Mouse (Mus musculus) adrenal gland, postnatal 25 days (tissue): ENCODE measurements around the gene Rnaset2a. TPM values are rescaled to one million over a fixed set of nuclear protein-coding genes. Genes with fewer than 3 reads are reported as not detected.
"Not testable (repeated sequence)": the region's sequence is repeated elsewhere in the genome, so short reads cannot be mapped to it uniquely, and the experiment has no call there.

ENCODE experiments used
- DNase-seq: peaks from one replicate; pipeline ENCODE4 v3.0.0; 2021; ENCODE audit warnings: mixed read lengths
- total RNA-seq: library from RNA; stranded (reverse); gene quantifications from 2 replicates; pipeline ENCODE4 v1.2.3, GENCODE M21; 2021

Rnaset2a gene
- total RNA-seq, 1 experiment from 2014 or later: 69.7 TPM

DNA sequence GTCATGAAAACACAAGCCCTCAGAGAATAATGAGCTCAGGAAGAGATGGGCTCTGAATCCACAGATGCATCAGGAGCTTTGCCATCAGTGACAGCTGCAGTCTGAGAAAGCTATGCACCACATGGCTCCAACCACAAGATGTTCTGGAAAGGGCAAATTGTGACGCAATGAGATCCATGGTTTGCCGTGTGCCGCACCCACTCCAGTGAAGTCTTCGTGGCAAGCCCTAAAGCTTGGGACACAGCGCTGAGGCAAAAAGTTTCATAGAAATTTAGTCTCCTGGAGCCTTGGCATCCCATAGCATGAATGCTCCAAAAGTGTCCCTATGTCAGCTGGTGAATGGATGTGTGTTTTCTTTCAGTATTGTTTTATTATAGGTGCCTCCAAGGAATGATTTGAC, 9.8 kb downstream of the Rnaset2a start:
- not testable (repeated sequence) for DNase-seq

DNA sequence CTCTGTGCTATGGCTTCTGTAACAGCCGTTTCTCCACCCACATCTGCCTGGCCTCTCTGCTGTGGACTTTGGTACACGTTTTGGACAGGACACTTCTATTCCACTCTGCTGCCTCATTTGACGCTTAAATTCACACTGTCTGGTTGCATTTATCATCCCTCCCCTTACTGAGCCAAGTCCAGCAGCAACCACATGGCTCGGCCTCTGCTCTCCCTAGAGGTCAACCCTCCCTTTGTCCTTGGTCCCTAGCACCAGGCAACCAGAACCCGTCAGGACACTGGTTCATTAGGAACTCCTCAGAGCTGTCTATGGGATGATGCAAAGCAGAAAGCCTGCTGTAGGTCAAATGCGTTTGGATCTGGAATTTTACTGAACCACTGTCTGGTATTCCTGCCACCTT, 17.0 kb downstream of the Rnaset2a start:
- not testable (repeated sequence) for DNase-seq

GRCm38 (mm10) chr17:8129578-8129977, 18.3 kb downstream of the Rnaset2a start:
- DNase-seq: not testable (repeated sequence)

DNA sequence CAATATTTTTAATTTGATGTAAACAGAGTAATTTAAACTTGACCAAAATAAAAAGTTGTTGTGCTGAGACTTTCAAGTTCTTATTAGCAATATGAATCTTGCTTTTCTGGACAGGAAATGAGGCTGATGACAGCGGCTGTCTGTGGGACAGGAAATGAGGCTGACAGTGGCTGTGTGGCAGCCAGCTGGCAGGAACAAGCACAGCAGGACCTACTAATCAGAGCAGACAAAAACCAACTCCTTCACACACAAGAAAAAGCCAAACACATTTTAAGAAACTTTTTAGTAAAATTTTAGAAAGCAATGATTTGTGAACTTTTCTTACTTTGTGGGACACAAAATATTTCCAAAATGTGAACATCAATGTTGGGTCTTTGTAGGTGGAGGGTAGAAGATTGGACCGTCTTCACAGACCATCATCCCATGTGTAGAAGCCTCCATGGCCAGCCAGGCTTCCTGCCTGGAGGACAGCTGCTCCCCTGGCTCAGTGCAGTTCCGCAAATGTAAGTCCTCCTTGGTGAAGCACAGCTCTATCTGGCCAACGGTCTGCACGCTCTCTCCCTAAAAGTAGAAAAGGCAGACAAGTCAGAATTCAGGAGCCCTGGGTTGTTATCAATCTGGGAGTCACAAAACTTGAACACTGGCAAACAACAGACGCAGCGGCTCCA, 19.4 kb downstream of the Rnaset2a start:
- not testable (repeated sequence) for DNase-seq

GRCm38 (mm10) chr17:8124586-8124985, 23.3 kb downstream of the Rnaset2a start:
- not testable (repeated sequence) for DNase-seq

- DNase-seq: not testable (repeated sequence)
These were observed 24.9 kb downstream of the Rnaset2a start for GRCm38 (mm10) chr17:8122974-8123373.

DNA sequence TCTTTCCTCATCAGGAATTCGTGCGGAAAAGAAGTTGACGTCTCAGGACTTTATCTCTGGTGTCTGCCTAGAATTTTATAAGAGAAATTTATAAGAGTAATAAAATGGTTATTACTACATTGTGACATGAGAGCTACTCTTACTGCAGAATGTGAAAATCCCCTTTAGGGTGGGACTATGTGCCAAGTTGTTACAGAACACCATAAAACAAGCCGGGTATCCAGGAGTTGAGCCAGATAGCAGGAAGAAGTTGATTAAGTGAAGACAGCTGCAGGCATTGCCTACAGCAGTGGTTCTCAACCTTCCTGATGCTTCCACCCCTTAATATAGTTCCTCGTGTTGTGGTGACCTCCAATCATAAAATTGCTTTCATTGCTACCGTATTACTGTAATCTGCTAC, 31.0 kb downstream of the Rnaset2a start:
- DNase-seq: not testable (repeated sequence)

DNA sequence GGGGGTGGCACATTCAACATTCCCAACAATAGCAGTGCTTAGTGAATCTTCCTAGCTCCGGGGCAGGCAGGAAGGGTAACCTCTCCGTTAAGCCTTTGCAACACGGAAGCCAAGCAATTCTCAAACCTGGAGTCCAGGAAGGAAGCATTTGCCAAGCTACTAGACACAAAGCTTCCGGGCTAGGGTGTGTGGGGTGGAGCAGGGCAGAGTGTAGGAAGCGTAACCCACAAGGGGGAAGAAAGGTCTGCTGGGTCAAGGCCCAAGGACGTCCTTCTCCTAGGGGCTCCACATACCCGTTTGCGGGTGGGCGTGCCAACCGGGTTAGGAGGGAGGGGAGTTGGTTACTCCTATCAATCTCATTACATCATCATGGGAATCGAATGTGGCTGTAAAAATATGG, 31.5 kb downstream of the Rnaset2a start:
- DNase-seq: not testable (repeated sequence)

DNA sequence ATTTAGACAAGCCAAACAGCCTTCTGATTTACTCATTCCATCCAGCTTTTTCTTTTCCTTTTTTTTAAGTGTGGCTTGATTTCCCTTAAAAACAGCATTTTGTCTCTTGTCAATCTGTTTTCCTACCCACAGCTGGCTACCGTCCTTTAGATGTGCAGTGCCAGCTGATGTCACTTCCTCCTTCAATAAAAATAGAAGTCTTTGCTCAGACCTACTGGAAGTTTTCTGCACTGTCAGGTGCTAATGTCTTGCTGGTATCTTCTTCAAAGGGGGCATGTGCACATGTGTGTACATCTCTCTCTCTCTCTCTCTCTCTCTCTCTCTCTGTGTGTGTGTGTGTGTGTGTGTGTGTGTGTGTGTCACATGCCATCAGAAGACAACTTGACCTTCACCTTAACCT, 35.7 kb downstream of the Rnaset2a start:
- not testable (repeated sequence) for DNase-seq

DNA sequence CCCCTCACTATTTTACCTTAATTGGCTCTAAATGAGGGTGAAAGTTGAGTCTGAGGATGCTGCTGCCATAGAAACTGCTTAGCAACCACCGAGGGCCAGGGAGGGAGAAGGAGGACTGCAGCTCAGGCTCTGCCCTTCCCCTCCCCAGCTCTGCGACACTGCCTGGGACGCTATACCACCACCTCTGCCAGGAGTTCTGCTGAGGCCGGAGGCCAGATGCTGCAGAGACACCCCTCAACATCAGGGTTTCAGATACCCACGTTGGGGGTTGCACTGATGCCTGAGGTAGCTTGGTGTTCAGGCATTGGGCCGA, 46.6 kb downstream of the Rnaset2a start:
- DNase-seq: not testable (repeated sequence)

GRCm38 (mm10) chr17:8100405-8101296, 47.2 kb downstream of the Rnaset2a start:
- DNase-seq: not testable (repeated sequence)

GRCm38 (mm10) chr17:8096199-8096598, 51.7 kb downstream of the Rnaset2a start:
- DNase-seq: not testable (repeated sequence)

DNA sequence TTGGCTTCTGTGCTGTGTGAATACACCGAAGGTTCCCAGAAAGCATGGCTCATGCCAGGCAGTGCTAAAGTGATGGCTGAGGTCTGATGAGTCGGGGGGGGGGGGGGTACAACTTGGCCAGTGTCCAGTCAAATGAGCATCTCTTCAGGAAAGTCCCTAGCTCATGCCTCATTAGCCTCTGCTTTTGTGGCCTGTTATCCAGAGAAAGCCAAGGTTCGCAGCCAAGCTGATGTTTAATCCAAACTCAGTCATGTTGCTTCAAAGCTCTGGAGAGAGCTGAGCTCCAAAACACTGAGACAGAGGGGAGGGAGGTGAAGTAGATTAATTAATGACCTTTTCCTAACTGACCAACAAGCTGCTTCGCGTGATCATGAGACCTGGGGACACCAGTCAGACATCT, 52.2 kb downstream of the Rnaset2a start:
- DNase-seq: not testable (repeated sequence)

DNA sequence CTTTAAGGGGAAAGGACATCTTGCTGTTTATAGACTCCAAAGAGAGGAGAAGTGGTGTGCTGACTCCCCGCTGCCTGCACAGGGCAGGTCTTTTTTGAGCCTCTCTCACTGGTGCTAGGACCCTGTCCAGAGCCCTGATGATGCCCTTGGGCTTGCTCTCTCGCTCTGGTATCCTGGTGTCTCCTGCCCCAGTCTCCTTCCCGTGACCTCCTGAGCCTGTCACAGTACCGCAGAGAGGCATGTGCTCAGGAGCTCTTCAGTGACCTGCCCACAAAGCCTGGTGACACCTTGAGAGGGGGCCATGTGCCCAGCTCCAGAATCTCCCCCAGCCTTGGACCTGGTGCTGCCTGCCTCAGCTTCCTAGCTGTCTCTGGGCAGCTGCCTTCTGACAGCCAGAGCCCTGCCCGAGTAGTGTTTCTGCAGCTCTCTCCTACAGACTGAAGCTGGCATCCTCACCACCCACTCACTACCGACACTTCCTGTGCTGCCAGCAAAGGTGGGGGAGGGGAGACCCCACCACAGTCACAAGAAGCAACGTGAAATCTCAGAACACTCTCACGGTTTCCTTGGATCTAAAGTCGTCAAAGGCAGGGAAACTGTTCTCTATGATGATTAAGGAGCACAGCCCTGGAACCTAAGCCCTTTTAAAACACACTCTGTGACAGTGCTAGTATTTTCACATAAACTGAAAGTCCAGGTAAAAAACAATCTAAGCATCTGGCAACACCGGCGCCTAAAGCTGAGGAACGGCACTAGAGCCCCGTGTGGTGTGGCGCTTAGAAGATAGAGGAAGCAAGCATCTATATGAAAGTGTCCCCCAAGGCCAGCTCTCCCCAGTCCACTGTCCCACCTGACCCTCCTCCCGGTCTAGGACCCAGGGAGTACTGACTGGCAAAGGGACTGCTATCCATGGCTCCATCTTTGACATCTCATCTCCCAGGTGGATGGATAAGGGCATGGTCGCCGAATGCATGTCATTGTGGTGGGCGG, 55.1 kb downstream of the Rnaset2a start:
- DNase-seq: not testable (repeated sequence)

DNA sequence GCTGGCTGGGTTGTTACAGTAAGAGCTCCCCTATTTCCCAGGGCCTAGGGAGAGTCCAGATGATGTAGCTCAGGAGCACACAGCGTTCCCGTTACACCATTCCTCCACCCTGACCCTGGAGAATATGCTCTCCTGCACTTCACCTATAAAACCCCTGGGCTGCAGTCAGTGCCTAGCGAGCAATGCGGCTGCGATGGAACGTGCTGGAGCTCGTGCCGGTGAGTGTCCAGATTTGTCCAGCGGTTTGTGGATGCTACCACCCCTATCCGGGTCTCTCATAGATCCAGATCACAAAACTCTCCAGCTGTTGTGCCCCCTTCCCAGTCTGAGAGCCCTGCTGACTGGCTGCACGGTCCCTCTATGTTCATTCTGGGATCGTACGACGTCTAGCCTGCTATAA, 56.6 kb downstream of the Rnaset2a start:
- DNase-seq: not testable (repeated sequence)

DNA sequence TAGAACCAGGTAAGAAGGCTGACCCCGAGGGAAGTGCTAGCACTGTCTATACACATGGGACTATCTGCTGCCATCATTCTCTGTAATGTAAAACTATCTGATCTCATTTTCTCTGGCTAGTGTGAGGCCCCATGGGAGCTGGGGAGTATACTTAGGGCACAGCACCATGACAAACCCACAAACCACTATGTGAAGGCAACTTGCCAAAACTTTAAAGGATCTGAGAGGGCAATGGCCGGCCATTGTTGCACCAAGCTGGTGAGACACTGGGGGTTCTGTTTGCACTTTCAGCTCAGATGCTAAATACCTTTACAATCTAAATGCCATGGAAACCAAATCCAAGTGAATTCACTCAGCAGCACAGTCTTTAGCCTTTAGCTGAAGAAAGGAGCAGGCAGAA, 78.0 kb downstream of the Rnaset2a start:
- not testable (repeated sequence) for DNase-seq

Other genes with a start within 250 kb of the Rnaset2a start
- 4.7 and 6.6 TPM in 2 replicates for gene Tagap, start 222.1 kb downstream of the Rnaset2a start, total RNA-seq
- 48.7 and 52.1 TPM in 2 replicates for gene Rsph3a, start 202.5 kb downstream of the Rnaset2a start, total RNA-seq
- 0.24 and 1.8 TPM in 2 replicates for gene Gm49673, start 309 bp downstream of the Rnaset2a start, total RNA-seq
- gene Fgfr1op, start 17.4 kb upstream of the Rnaset2a start, total RNA-seq: 27.9 and 29.6 TPM in 2 replicates
- not detected in 2 replicates for gene Ccr6, start 87.9 kb upstream of the Rnaset2a start, total RNA-seq
- gene Mpc1, start 134.8 kb upstream of the Rnaset2a start, total RNA-seq: 262 and 318 TPM in 2 replicates
- 50.8 and 67.0 TPM in 2 replicates for gene Sft2d1, start 163.0 kb upstream of the Rnaset2a start, total RNA-seq
- gene Prr18, start 189.4 kb upstream of the Rnaset2a start, total RNA-seq: 0.43 and 0.95 TPM in 2 replicates
- gene T2, start 207.9 kb upstream of the Rnaset2a start, total RNA-seq: not detected in 2 replicates